Mouse (Mus musculus) MEL (cell line): ENCODE measurements at regions not wholly inside any gene's neighbourhood (a gene's known extent, or its start where the extent isn't known, plus 50 kb on each side); places are given as distances from the start of the nearest gene placed in this dataset.

Source experiments
- DNase-seq: peaks from one replicate; pipeline ENCODE4 v3.0.0; 2011; ENCODE audit warnings: low read depth, low spot score
- H3K27ac ChIP-seq: 2 replicates; pipeline ENCODE4 v1.5.1; 2012; ENCODE audit warnings: low read depth, mild to moderate bottlenecking, control low read depth, low read length, moderate library complexity; ENCODE audit not compliant: control insufficient read depth
- H3K27me3 ChIP-seq, 2 experiments: fragments of 150-350 bp in 1 of 2; sonication (generic) in 1 of 2; 2 replicates each; pipeline ENCODE4 v1.6.1; 2012; ENCODE audit warnings: low read length in 2 of 2, mild to moderate bottlenecking in 2 of 2, improper control_type of control experiment in 1 of 2, moderate library complexity in 1 of 2; ENCODE audit not compliant: insufficient read depth in 2 of 2, control insufficient read depth in 1 of 2
- H3K36me3 ChIP-seq, 2 experiments: 2 replicates each; pipeline ENCODE4 v1.6.1; 2012 to 2014; ENCODE audit warnings: low read length in 2 of 2, improper control_type of control experiment in 1 of 2, inconsistent platforms in 1 of 2, mild to moderate bottlenecking in 1 of 2; ENCODE audit not compliant: insufficient read depth in 2 of 2, control insufficient read depth in 1 of 2
- H3K4me1 ChIP-seq, 2 experiments: fragments of 150-350 bp in 1 of 2; sonication (generic) in 1 of 2; 2 replicates each; pipeline ENCODE4 v1.6.1; 2012; ENCODE audit warnings: low read length in 2 of 2, improper control_type of control experiment in 1 of 2, mild to moderate bottlenecking in 1 of 2; ENCODE audit not compliant: insufficient read depth in 2 of 2, control insufficient read depth in 1 of 2
- H3K4me3 ChIP-seq, 2 experiments: fragments of 150-350 bp in 1 of 2; sonication (generic) in 1 of 2; 2 replicates each; pipeline ENCODE4 v1.5.1; 2012; ENCODE audit warnings: low read depth in 2 of 2, low read length in 2 of 2, mild to moderate bottlenecking in 2 of 2, moderate library complexity in 2 of 2, control low read depth in 1 of 2, improper control_type of control experiment in 1 of 2; ENCODE audit not compliant: control insufficient read depth in 1 of 2, insufficient read depth in 1 of 2
- H3K79me2 ChIP-seq: 2 replicates; pipeline ENCODE4 v1.6.1; 2012; ENCODE audit warnings: mild to moderate bottlenecking, low read length, moderate library complexity; ENCODE audit not compliant: control insufficient read depth, poor library complexity, insufficient read depth
- H3K9ac ChIP-seq: 2 replicates; pipeline ENCODE4 v1.6.1; 2012; ENCODE audit warnings: low read depth, mild to moderate bottlenecking, control low read depth, low read length, moderate library complexity; ENCODE audit not compliant: control insufficient read depth, poor library complexity, severe bottlenecking
- H3K9me3 ChIP-seq: fragments of 150-350 bp; sonication (generic); replicated peaks from 2 replicates; pipeline ENCODE4 v1.6.1; 2012; ENCODE audit warnings: mild to moderate bottlenecking, low read length, improper control_type of control experiment, moderate library complexity; ENCODE audit not compliant: insufficient read depth
- CHD2 ChIP-seq: IDR thresholded peaks from 2 replicates; pipeline ENCODE4 v1.6.1; 2011; ENCODE audit warnings: low read length, improper control_type of control experiment
- CTCF ChIP-seq, 3 experiments: IDR thresholded peaks in 2 of 3; conservative IDR thresholded peaks in 1 of 3; 2 replicates each; pipeline ENCODE4 v1.5.1; 2011 to 2012; ENCODE audit warnings: low read length in 3 of 3, low read depth in 2 of 3, mild to moderate bottlenecking in 2 of 3, improper control_type of control experiment in 1 of 3, inconsistent platforms in 1 of 3, mixed read lengths in 1 of 3, moderate library complexity in 1 of 3; ENCODE audit not compliant: control insufficient read depth in 1 of 3, insufficient read depth in 1 of 3, poor library complexity in 1 of 3, severe bottlenecking in 1 of 3
- E2F4 ChIP-seq: IDR thresholded peaks from 2 replicates; pipeline ENCODE4 v1.6.1; 2011; ENCODE audit warnings: low read depth, low read length, improper control_type of control experiment, borderline replicate concordance
- ELF1 ChIP-seq: IDR thresholded peaks from 2 replicates; pipeline ENCODE4 v1.6.1; 2014; ENCODE audit warnings: low read depth, mild to moderate bottlenecking, inconsistent platforms, low read length, improper control_type of control experiment, moderate library complexity
- EP300 ChIP-seq, 2 experiments: IDR thresholded peaks; 2 replicates each; pipeline ENCODE4 v1.6.1; 2011; ENCODE audit warnings: improper control_type of control experiment in 2 of 2, low read length in 2 of 2, low read depth in 1 of 2, mild to moderate bottlenecking in 1 of 2
- JUND ChIP-seq: IDR thresholded peaks from 2 replicates; pipeline ENCODE4 v1.6.1; 2011; ENCODE audit warnings: low read depth, mild to moderate bottlenecking, improper control_type of control experiment, low read length
- KAT2A ChIP-seq: conservative IDR thresholded peaks from 2 replicates; pipeline ENCODE4 v1.6.1; 2012; ENCODE audit warnings: low read depth, low read length, improper control_type of control experiment, inconsistent platforms
- MXI1 ChIP-seq: IDR thresholded peaks from 2 replicates; pipeline ENCODE4 v1.6.1; 2011; ENCODE audit warnings: mild to moderate bottlenecking, low read depth, low read length, improper control_type of control experiment
- MYB ChIP-seq: IDR thresholded peaks from 2 replicates; pipeline ENCODE4 v1.6.1; 2011; ENCODE audit warnings: mild to moderate bottlenecking, low read depth, low read length, improper control_type of control experiment
- MYC ChIP-seq: IDR thresholded peaks from 2 replicates; pipeline ENCODE4 v1.6.1; 2011; ENCODE audit warnings: low read depth, mild to moderate bottlenecking, low read length, improper control_type of control experiment, moderate library complexity
- POLR2AphosphoS2 ChIP-seq: IDR thresholded peaks from 2 replicates; pipeline ENCODE4 v1.6.1; 2011; ENCODE audit warnings: low read length, improper control_type of control experiment
- RCOR1 ChIP-seq: IDR thresholded peaks from 2 replicates; pipeline ENCODE4 v1.6.1; 2012; ENCODE audit warnings: low read depth, mild to moderate bottlenecking, inconsistent platforms, low read length, improper control_type of control experiment
- TAL1 ChIP-seq: IDR thresholded peaks from 2 replicates; pipeline ENCODE4 v1.6.1; 2012; ENCODE audit warnings: mild to moderate bottlenecking, inconsistent platforms, low read length, moderate library complexity, mixed read lengths
- TCF12 ChIP-seq: IDR thresholded peaks from 2 replicates; pipeline ENCODE4 v1.6.1; 2014; ENCODE audit warnings: low read depth, mild to moderate bottlenecking, inconsistent platforms, low read length, improper control_type of control experiment, moderate library complexity
- UBTF ChIP-seq: IDR thresholded peaks from 2 replicates; pipeline ENCODE4 v1.6.1; 2012; ENCODE audit warnings: low read depth, mild to moderate bottlenecking, inconsistent platforms, low read length, improper control_type of control experiment, moderate library complexity, borderline replicate concordance; ENCODE audit not compliant: insufficient read depth
- ZC3H11A ChIP-seq: IDR thresholded peaks from 2 replicates; pipeline ENCODE4 v1.6.1; 2012; ENCODE audit warnings: low read depth, mild to moderate bottlenecking, inconsistent platforms, low read length, improper control_type of control experiment
- ZKSCAN1 ChIP-seq: IDR thresholded peaks from 2 replicates; pipeline ENCODE4 v1.6.1; 2012; ENCODE audit warnings: low read depth, mild to moderate bottlenecking, inconsistent platforms, low read length, improper control_type of control experiment, moderate library complexity
- ZNF384 ChIP-seq: IDR thresholded peaks from 2 replicates; pipeline ENCODE4 v1.6.1; 2012; ENCODE audit warnings: low read depth, mild to moderate bottlenecking, inconsistent platforms, low read length, improper control_type of control experiment

- no peak overlapping the region for H3K27ac ChIP-seq
- TF ChIP-seq MXI1 (no peak), TCF12 (no peak), UBTF (no peak), CHD2 (no peak), TAL1 (no peak), RCOR1 (no peak), CTCF (IDR thresholded peaks at IDR 0.05 in 2 of 3, conservative IDR thresholded peaks at IDR 0.05 in 1 of 3; ENCODE audit: control insufficient read depth in 1 of 3, insufficient read depth in 1 of 3, low read depth in 2 of 3, low read length in 3 of 3, poor library complexity in 1 of 3, severe bottlenecking in 1 of 3) (no peak), ZC3H11A (no peak), JUND (no peak), MYB (no peak), E2F4 (no peak), ELF1 (no peak), POLR2AphosphoS2 (no peak), KAT2A (no peak), ZNF384 (no peak), EP300 (IDR thresholded peaks at IDR 0.05; ENCODE audit: low read depth in 1 of 2, low read length in 2 of 2) (no peak), MYC (no peak)
- TF ChIP-seq, all 39 proteins: peak for 0
- Histone ChIP-seq H3K4me1 (no peaks in the 10 kb centered on the region), H3K9ac (no peak overlapping the region), H3K36me3 (no peaks in the 10 kb centered on the region), H3K27me3 (no peaks in the 10 kb centered on the region), H3K4me3 (no peak overlapping the region), H3K79me2 (no peaks in the 10 kb centered on the region), H3K9me3 (no peaks in the 10 kb centered on the region)
- DNase-seq = no peak
Measured at GRCm38 (mm10) chr10:84137019-84137658, 303.3 kb downstream of the Nuak1 start.

GRCm38 (mm10) chr10:84142741-84143454, 297.5 kb downstream of the Nuak1 start:
- DNase-seq = no peak
- H3K9ac ChIP-seq = no peak overlapping the region
- H3K27ac ChIP-seq = no peak overlapping the region
- no peaks in the 10 kb centered on the region for H3K36me3 ChIP-seq
- H3K4me1 ChIP-seq = no peaks in the 10 kb centered on the region
- TF ChIP-seq ZKSCAN1 = no peak
- H3K9me3 ChIP-seq = no peaks in the 10 kb centered on the region
- H3K27me3 ChIP-seq = no peaks in the 10 kb centered on the region
- H3K4me3 ChIP-seq = no peak overlapping the region
- no peaks in the 10 kb centered on the region for H3K79me2 ChIP-seq
